In genomic region chr13:24906831-24907570, GRCm38 (mm10) we compare ENCODE assay signal across 17 mouse cellular contexts. TPM values are rescaled to one million over a fixed set of nuclear protein-coding genes. Genes with fewer than 3 reads are reported as not detected.
A peak's percentile ranks its signal among the peaks of the same experiment; 100 is the strongest.
DNase-seq lines count a peak whose midpoint lies in the region; ATAC-seq and TF ChIP-seq lines count a peak whose summit lies in the region.
"Had no signal": no experiment of that assay in that cellular context is flagged by ENCODE, and none has a peak within 500 bp of the region (broad histone marks: within the 10 kb centered on the region; RNA-seq: fewer than 3 reads in every experiment).

No protein-coding gene starts in this region.

- no peak overlapping the region for H3K4me3 ChIP-seq in kidney, adult 2 months (ENCODE audit: insufficient read depth, low read depth, low read length)
- H3K4me3 ChIP-seq in kidney, embryonic 14.5 days (ENCODE audit: low read length): no peak overlapping the region
- no peak overlapping the region for H3K4me3 ChIP-seq in intestine, postnatal 0 days (ENCODE audit: low read depth, low read length)
- H3K4me3 ChIP-seq: heart, embryonic 13.5 days; limb, embryonic 10.5 days had no signal

- peaks cover 3% of the 10 kb centered on the region for H3K36me3 ChIP-seq in kidney, adult 2 months (ENCODE audit: control insufficient read depth, insufficient read depth, low read length)
- peaks cover 5% of the 10 kb centered on the region; the same call in 1 of the 2 replicates for H3K36me3 ChIP-seq in kidney, embryonic 14.5 days (ENCODE audit: control insufficient read depth, insufficient read depth, low read length)
- H3K36me3 ChIP-seq in intestine, postnatal 0 days (ENCODE audit: control insufficient read depth, insufficient read depth): peaks cover 5% of the 10 kb centered on the region; the same call in 1 of the 2 replicates

- WGBS in kidney, adult 2 months: 59% methylated on average over 11 of the region's 11 CpGs
- WGBS in kidney, embryonic 14.5 days: 87% methylated on average over 11 of the region's 11 CpGs
- WGBS in intestine, postnatal 0 days: 78% methylated on average over 11 of the region's 11 CpGs

- no peak for TF ChIP-seq CTCF in kidney, adult 2 months (conservative IDR thresholded peaks at IDR 0.05; ENCODE audit: insufficient read depth, insufficient read length, low read depth, low read length)
- TF ChIP-seq CTCF in intestine, postnatal 0 days (IDR thresholded peaks at IDR 0.05; ENCODE audit: low read depth): no peak

- DNase-seq in adrenal gland, adult (ENCODE audit: inconsistent age in 2 of 2, low spot score in 1 of 2): peak; percentile 34 to 61
- DNase-seq in adrenal gland, adult 18-20 months (ENCODE audit: low spot score in 2 of 2): no peak
- peak; percentile 85 for DNase-seq in kidney, adult 2 months
- peak; percentile 43 for DNase-seq in ES-CJ7 (ENCODE audit: low read depth, low spot score)
- DNase-seq in kidney, postnatal 10 days: peak; percentile 47
- no peak for DNase-seq in heart, adult 8-10 months (ENCODE audit: low spot score)
- DNase-seq: cerebellum, adult 9-11 months; embryo, embryonic 11 days; forebrain, postnatal 0 days; layer of hippocampus, postnatal 36 days; right cerebral cortex, postnatal 14 days; thymus, adult 2 months had no signal

- peaks cover 6% of the 10 kb centered on the region; the same call in 1 of the 2 replicates for H3K4me1 ChIP-seq in kidney, adult 2 months (ENCODE audit: control insufficient read depth, insufficient read depth, low read length)
- H3K4me1 ChIP-seq in kidney, embryonic 14.5 days (ENCODE audit: control insufficient read depth, insufficient read depth, low read length): no peaks in the 10 kb centered on the region
- no peaks in the 10 kb centered on the region for H3K4me1 ChIP-seq in intestine, postnatal 0 days (replicated peaks; ENCODE audit: control insufficient read depth, insufficient read depth, low read length)
- H3K4me1 ChIP-seq: heart, embryonic 13.5 days had no signal

- H3K9ac ChIP-seq in kidney, embryonic 14.5 days (ENCODE audit: low read depth, low read length): no peak overlapping the region
- no peak overlapping the region for H3K9ac ChIP-seq in intestine, postnatal 0 days (ENCODE audit: low read depth, low read length)
- H3K9ac ChIP-seq: forebrain, postnatal 0 days; heart, embryonic 13.5 days had no signal

- no peak for TF ChIP-seq POLR2A in kidney, adult 2 months (IDR thresholded peaks at IDR 0.05; ENCODE audit: low read depth, low read length)

- ATAC-seq in kidney, embryonic 14.5 days (ENCODE audit: low FRiP score, low TSS enrichment): no peak
- no peak for ATAC-seq in intestine, postnatal 0 days
- ATAC-seq: forebrain, postnatal 0 days had no signal

- no peaks in the 10 kb centered on the region for H3K9me3 ChIP-seq in kidney, embryonic 14.5 days (ENCODE audit: control insufficient read depth, low read length)
- no peaks in the 10 kb centered on the region for H3K9me3 ChIP-seq in intestine, postnatal 0 days (ENCODE audit: control insufficient read depth)
- H3K9me3 ChIP-seq: heart, embryonic 13.5 days; limb, embryonic 10.5 days had no signal

- H3K27ac ChIP-seq in kidney, adult 2 months (ENCODE audit: insufficient read depth, low read depth, low read length): peak overlapping the region; percentile 55; the same call in 1 of the 2 replicates
- no peak overlapping the region for H3K27ac ChIP-seq in kidney, embryonic 14.5 days (ENCODE audit: low read depth, low read length)
- H3K27ac ChIP-seq in intestine, postnatal 0 days (ENCODE audit: low read depth, low read length): no peak overlapping the region
- H3K27ac ChIP-seq: heart, embryonic 13.5 days; kidney, postnatal 0 days; limb, embryonic 10.5 days had no signal

- no peaks in the 10 kb centered on the region for H3K27me3 ChIP-seq in kidney, adult 2 months (replicated peaks; ENCODE audit: control insufficient read depth, insufficient read depth, low read length)
- no peaks in the 10 kb centered on the region for H3K27me3 ChIP-seq in kidney, embryonic 14.5 days (ENCODE audit: control insufficient read depth, insufficient read depth, low read length)
- no peaks in the 10 kb centered on the region for H3K27me3 ChIP-seq in intestine, postnatal 0 days (replicated peaks; ENCODE audit: control insufficient read depth, insufficient read depth, low read length)
- H3K27me3 ChIP-seq: heart, embryonic 13.5 days had no signal

- no peak overlapping the region for H3K4me2 ChIP-seq in kidney, embryonic 14.5 days (replicated peaks; ENCODE audit: low read depth, low read length)
- H3K4me2 ChIP-seq in intestine, postnatal 0 days (replicated peaks; ENCODE audit: low read depth): no peak overlapping the region
- H3K4me2 ChIP-seq: heart, embryonic 13.5 days had no signal

RNA-seq across cellular contexts. Expression of gene Aldh5a1, which starts 30.5 kb away (rescaled TPM):
- total RNA-seq in adrenal gland, adult 18-20 months (2021): 10 to 100 TPM; 15.3 to 17.4 TPM
- 16.5 and 17.6 TPM in 2 replicates for polyA plus RNA-seq in kidney, adult 2 months (2012; rRNA removed)
- 8.4 and 8.7 TPM in 2 replicates for polyA plus RNA-seq in kidney, embryonic 14.5 days (2014; fragmentation: Nextera tagmentation; extraction: Ambion mirVana)
- total RNA-seq in heart, adult 8-10 months (2022): 10 to 100 TPM; 26.2 to 29.8 (median 27.0) TPM
- 5.0 and 5.4 TPM in 2 replicates for polyA plus RNA-seq in intestine, postnatal 0 days (2015; fragmentation: Nextera tagmentation; extraction: Ambion mirVana)

RNA-seq across cellular contexts. Expression of gene Gpld1, which starts 36.0 kb away (rescaled TPM):
- total RNA-seq in adrenal gland, adult 18-20 months (2021): 1 to 10 TPM; 4.2 to 5.9 TPM
- 1.3 and 1.7 TPM in 2 replicates for polyA plus RNA-seq in kidney, adult 2 months (2012; rRNA removed)
- polyA plus RNA-seq in kidney, embryonic 14.5 days (2014; fragmentation: Nextera tagmentation; extraction: Ambion mirVana): 0.39 and 0.74 TPM in 2 replicates
- 1 to 10 TPM; 1.7 to 2.7 (median 2.3) TPM for total RNA-seq in heart, adult 8-10 months (2022)
- 0.59 and 0.65 TPM in 2 replicates for polyA plus RNA-seq in intestine, postnatal 0 days (2015; fragmentation: Nextera tagmentation; extraction: Ambion mirVana)

Comparison
In these comparisons a context has a peak if more than half of its experiments do, and no peak if none do; other contexts are left out.
1. DNase-seq: peak in adrenal gland, adult (2 of 2), kidney, adult 2 months (single experiment), ES-CJ7 (single experiment) and kidney, postnatal 10 days (single experiment); none in adrenal gland, adult 18-20 months (0 of 2) and heart, adult 8-10 months (single experiment).